Mouse (Mus musculus) hindbrain, postnatal 0 days (tissue): ENCODE measurements at regions not wholly inside any gene's neighbourhood (a gene's known extent, or its start where the extent isn't known, plus 50 kb on each side); places are given as distances from the start of the nearest gene placed in this dataset.
A peak's percentile ranks its signal among the peaks of the same experiment; 100 is the strongest.

Source experiments
- ATAC-seq: fragments of 200-750 bp; cut with Nextera tagmentation; 2 replicates; pipeline ENCODE4 v1.8.0; 2017; ENCODE audit warnings: mild to moderate bottlenecking, moderate TSS enrichment, moderate library complexity
- DNase-seq: peaks from one replicate; pipeline ENCODE4 v3.0.0-alpha.2; 2015; ENCODE audit warnings: low spot score
- H3K27ac ChIP-seq: fragments of 300-500 bp; sonication (generic); 2 replicates; pipeline ENCODE4 v1.5.1; 2014; ENCODE audit warnings: mild to moderate bottlenecking
- H3K27me3 ChIP-seq: fragments of 300-500 bp; sonication (generic); 2 replicates; pipeline ENCODE4 v1.6.1; 2014; ENCODE audit warnings: low read length, mixed read lengths; ENCODE audit not compliant: insufficient read depth
- H3K36me3 ChIP-seq: fragments of 300-500 bp; sonication (generic); 2 replicates; pipeline ENCODE4 v1.6.1; 2014; ENCODE audit warnings: low read length, mixed read lengths; ENCODE audit not compliant: insufficient read depth
- H3K4me1 ChIP-seq: fragments of 300-500 bp; sonication (generic); 2 replicates; pipeline ENCODE4 v1.6.1; 2014; ENCODE audit warnings: antibody characterized with exemption, low read length, mixed read lengths; ENCODE audit not compliant: insufficient read depth
- H3K4me2 ChIP-seq: fragments of 300-500 bp; sonication (generic); 2 replicates; pipeline ENCODE4 v1.6.1; 2014; ENCODE audit warnings: low read depth, mild to moderate bottlenecking, low read length, moderate library complexity, mixed read lengths
- H3K4me3 ChIP-seq: fragments of 300-500 bp; sonication (generic); 2 replicates; pipeline ENCODE4 v1.5.1; 2014; ENCODE audit warnings: low read length
- H3K9ac ChIP-seq: fragments of 300-500 bp; sonication (generic); replicated peaks from 2 replicates; pipeline ENCODE4 v1.6.1; 2014; ENCODE audit warnings: mild to moderate bottlenecking, low read length, moderate library complexity, mixed read lengths
- H3K9me3 ChIP-seq: fragments of 300-500 bp; sonication (generic); 2 replicates; pipeline ENCODE4 v1.6.1; 2016; ENCODE audit warnings: low read length, mixed read lengths
- CTCF ChIP-seq: IDR thresholded peaks from 2 replicates; pipeline ENCODE4 v1.5.1; 2016; ENCODE audit warnings: antibody characterized with exemption, control low read depth, low read depth
- WGBS: fragments of 180-500 bp; shearing (Covaris S2); extraction: QIAGEN DNeasy Blood & Tissue Kit; methylation state at CpG from one replicate; pipeline ENCODE4 v1.1.7; 2014; 5-methylcytosine and 5-hydroxymethylcytosine counted together

DNA sequence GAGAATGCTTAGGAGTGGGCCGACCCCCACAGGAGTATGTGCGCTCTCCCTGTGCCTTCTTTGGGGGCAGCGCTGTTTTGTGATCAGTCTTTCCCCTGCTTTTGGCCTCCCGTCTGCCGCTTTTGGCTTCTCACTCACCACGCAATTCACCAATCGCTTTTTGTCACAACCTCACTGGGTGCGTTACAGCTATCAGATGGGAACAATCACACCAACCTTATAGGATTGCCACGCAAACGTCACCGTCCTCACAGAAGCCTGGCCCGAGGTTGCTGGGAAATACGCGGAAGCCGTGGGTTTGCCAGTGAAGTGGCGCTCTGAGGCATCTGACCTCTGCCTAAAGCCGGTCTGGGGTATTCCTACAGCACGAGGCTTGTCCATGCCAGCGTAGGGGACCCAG, 111.1 kb downstream of the Ddx11 start:
- Histone ChIP-seq H3K4me3 (no peak overlapping the region), H3K27ac (no peak overlapping the region), H3K36me3 (no peaks in the 10 kb centered on the region), H3K9ac (no peak overlapping the region), H3K9me3 (no peaks in the 10 kb centered on the region), H3K27me3 (no peaks in the 10 kb centered on the region), H3K4me2 (no peak overlapping the region), H3K4me1 (peaks cover 6% of the 10 kb centered on the region; the same call in 1 of the 2 replicates)
- DNase-seq (no peak), ATAC-seq (no peak)
- WGBS = 74% methylated on average over 19 of the region's 19 CpGs
- TF ChIP-seq CTCF = no peak

DNA sequence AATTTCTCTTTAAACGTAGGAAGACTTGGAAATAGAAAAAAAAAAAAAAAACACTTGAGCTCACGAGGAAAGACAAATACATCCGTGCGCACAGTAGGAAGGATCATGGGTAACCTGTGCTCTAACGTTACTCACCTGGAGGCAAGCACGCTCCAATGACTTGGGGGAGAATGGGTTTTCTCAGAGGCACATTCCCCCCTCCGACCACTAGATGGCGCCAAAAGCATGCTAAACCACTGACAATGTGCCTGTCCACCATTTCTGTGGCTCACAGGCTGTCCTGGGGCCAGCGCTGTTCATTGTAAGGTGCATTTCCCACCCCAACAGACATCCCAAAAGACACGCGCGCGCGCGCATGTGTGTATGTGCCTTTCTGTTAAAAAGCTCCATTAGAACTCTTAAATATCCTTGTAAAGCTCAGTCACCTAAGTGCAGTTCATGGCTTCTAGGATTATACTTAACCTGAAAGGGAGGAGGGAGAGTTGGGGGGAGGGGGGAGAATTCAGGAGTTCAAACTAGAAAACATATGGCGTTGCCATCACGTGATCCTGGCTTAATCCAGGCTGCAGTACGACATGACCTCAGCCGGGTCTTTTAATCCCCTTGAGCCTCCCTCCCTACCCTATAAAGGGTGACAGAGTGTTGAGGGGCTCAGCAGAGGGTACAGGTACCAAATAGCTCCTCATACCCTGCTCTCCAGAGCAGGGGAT, 111.9 kb downstream of the Ddx11 start:
- Histone ChIP-seq H3K9me3 (no peaks in the 10 kb centered on the region), H3K36me3 (no peaks in the 10 kb centered on the region), H3K27me3 (no peaks in the 10 kb centered on the region), H3K4me3 (peak overlapping the region; percentile 21; the same call in 1 of the 2 replicates), H3K27ac (peak overlapping the region; percentile 45; the same call in 1 of the 2 replicates), H3K4me1 (peaks cover 6% of the 10 kb centered on the region; the same call in 1 of the 2 replicates), H3K4me2 (peak overlapping the region; percentile 51), H3K9ac (peak overlapping the region; percentile 38; the same call in 1 of the 2 replicates)
- peak; percentile 99 for TF ChIP-seq CTCF
- WGBS = 2% methylated on average over 19 of the region's 19 CpGs
- DNase-seq (peak; percentile 92), ATAC-seq (peak; percentile 82)

DNA sequence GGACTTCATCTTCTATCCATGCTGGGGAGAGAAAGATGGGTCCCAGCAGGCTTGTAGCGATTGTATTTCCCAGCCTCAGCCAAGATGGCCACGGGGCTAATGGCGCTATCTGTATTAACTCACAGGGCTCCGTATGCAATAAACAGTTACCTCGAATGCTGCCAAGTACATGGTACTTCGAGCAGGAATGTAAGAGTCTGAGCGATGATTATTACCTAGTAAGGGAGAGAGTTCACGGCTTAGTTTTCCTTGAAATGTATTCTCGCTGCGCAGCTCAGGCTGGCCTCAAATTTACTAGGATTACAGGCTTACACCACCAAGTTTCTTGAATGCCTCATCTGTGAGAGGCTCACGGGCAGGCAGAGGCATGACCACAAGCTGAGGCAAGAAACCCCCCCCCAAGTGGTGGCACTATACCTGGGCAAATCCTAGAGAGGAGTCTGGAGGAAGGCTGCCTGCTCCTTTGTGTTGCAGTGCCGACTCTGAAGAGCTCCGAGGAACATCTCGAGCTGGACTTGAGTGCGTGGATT, 112.6 kb downstream of the Ddx11 start:
- H3K27me3 ChIP-seq = no peaks in the 10 kb centered on the region
- 70% methylated on average over 15 of the region's 15 CpGs for WGBS
- H3K4me3 ChIP-seq = no peak overlapping the region
- H3K4me1 ChIP-seq = peaks cover 6% of the 10 kb centered on the region; the same call in 1 of the 2 replicates
- H3K9me3 ChIP-seq = no peaks in the 10 kb centered on the region
- ATAC-seq = no peak
- H3K27ac ChIP-seq = peak overlapping the region; percentile 45; the same call in 1 of the 2 replicates
- no peak for TF ChIP-seq CTCF
- H3K4me2 ChIP-seq = peak overlapping the region; percentile 51
- H3K36me3 ChIP-seq = no peaks in the 10 kb centered on the region
- peak; percentile 36 for DNase-seq
- no peak overlapping the region; the same call in 1 of the 2 replicates for H3K9ac ChIP-seq

DNA sequence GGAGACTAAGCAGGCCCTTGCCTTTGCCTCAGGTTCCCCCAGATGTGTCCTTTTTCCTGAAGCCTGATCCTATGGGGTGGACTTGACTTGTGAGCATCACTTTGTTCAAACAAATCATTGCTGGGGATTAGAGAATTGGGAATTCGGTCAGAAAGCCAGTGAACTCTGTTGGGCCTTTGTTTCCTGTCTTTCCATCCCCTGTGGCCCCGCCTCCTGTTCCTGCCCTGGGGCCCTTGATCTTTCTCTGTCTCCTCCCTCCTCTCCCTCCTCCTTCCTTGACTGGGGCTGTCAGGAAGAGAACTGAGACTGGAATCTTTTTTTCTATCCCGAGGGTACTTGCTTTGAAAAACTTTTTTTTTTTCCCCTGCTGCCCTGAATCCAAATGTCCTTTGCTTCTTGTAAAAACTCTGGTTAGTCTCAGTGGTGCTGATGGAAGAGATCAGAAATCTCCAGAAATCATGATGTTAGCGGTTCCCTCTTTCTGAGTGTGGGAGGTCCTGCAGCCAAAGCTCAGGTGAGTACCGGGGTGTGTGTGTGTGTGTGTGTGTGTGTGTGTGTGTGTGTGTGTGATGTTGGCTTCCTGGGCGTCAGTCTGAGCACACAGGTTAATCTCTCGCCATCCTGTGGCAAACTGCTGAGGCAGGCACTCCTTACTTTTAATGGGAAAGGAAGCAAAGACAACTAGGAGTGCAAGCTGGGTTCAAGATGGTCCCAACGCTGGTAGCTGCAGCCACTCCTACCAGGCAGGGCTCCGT, 118.7 kb downstream of the Ddx11 start:
- WGBS = 24% methylated on average over 9 of the region's 9 CpGs
- DNase-seq (no peak), ATAC-seq (no peak)
- Histone ChIP-seq H3K36me3 (no peaks in the 10 kb centered on the region), H3K4me2 (peak overlapping the region; percentile 5; the same call in 1 of the 2 replicates), H3K9ac (no peak overlapping the region), H3K27ac (no peak overlapping the region), H3K9me3 (no peaks in the 10 kb centered on the region), H3K27me3 (no peaks in the 10 kb centered on the region), H3K4me3 (no peak overlapping the region), H3K4me1 (no peaks in the 10 kb centered on the region)
- TF ChIP-seq CTCF = no peak

DNA sequence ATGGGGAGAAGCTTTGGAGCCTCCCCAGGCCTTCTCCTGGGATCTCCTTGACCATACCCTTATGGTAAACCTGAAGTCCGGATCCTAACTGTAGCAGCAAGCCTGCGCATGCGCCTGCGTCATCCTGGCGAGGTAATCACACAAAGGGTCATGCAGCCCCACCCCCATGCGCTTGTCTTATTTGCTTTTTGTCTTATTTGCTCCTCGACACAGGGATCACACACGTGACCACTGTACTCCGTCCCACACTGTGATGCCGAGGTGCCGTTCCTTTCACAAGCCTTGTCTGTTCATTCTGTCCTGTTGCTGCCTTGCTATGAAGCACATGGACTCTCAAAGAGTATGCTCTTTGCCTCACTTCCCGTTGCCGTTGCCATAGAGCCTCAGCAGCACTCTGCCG, 120.9 kb downstream of the Ddx11 start:
- no peaks in the 10 kb centered on the region for H3K36me3 ChIP-seq
- DNase-seq = no peak

DNA sequence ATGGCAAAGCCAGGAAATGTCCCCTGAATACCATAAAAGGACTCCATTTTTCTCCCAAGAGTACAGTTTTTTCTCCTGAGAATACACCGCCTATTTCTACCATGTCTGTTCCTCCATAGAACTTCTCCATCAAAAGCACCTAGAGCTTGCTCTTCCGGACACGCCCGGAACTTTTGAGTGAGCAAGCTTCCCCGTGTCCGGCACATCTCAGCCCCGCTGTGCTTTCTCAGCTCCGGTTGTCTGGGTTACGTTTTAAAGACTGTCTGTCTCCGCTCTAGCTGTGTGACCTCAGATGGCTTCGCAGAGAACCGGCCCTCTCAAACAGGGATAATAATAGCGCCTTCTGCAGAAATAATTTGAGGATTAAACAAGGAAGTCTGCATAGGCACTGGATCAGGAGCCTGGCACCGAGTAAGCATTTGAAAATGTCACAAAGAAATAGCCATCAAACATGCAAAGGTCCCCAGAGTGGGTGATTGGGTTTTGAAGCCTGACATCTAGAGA, 122.8 kb downstream of the Ddx11 start:
- Histone ChIP-seq H3K9ac (no peak overlapping the region), H3K4me3 (no peak overlapping the region), H3K4me2 (no peak overlapping the region), H3K27me3 (no peaks in the 10 kb centered on the region), H3K36me3 (no peaks in the 10 kb centered on the region), H3K9me3 (no peaks in the 10 kb centered on the region), H3K4me1 (no peaks in the 10 kb centered on the region), H3K27ac (no peak overlapping the region)
- peak; percentile 17 for DNase-seq
- 0 out of 2 replicates have a peak, but pooled peaks have one; percentile 32 for ATAC-seq
- 45% methylated on average over 14 of the region's 14 CpGs for WGBS
- no peak for TF ChIP-seq CTCF

More for the DNA sequence above, 120.9 kb downstream of the Ddx11 start:
- WGBS = 88% methylated on average over 14 of the region's 14 CpGs
- Histone ChIP-seq H3K27ac (no peak overlapping the region), H3K9me3 (no peaks in the 10 kb centered on the region), H3K4me1 (no peaks in the 10 kb centered on the region), H3K9ac (no peak overlapping the region), H3K27me3 (no peaks in the 10 kb centered on the region), H3K4me2 (no peak overlapping the region), H3K4me3 (no peak overlapping the region)
- no peak for TF ChIP-seq CTCF
- no peak for ATAC-seq
